Mouse (Mus musculus) c-Kit-positive CD71-positive TER-119-positive erythroid progenitor cells, embryonic 14.5 days (primary cell): ENCODE data around the gene Sirt7.
A peak's percentile ranks its signal among the peaks of the same experiment; 100 is the strongest.

Experiments
- DNase-seq: peaks from one replicate; pipeline ENCODE4 v3.0.0-alpha.2; 2013; ENCODE audit warnings: low spot score

The Sirt7 gene

DNA sequence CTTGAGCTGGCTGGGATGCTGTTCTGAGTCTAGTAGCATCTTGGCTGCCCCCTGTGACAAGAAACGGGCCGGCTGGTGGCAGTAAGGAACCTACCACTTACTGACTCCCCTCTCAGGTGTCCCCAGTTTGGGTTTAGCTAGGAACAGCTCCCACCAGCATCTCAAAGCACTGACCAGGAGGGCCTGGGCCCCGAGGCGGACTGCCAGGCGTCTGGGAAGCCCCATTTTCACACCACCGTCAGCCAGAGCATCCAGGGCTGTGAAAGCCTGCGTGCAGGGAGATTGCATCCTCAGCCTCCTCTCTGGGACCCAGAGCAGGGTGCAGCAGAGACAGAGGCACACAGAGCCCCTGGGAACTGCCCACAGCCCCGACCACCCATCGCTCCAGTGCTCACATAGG lies 16.2 kb upstream of the Sirt7 start:
- DNase-seq = no peak

DNA sequence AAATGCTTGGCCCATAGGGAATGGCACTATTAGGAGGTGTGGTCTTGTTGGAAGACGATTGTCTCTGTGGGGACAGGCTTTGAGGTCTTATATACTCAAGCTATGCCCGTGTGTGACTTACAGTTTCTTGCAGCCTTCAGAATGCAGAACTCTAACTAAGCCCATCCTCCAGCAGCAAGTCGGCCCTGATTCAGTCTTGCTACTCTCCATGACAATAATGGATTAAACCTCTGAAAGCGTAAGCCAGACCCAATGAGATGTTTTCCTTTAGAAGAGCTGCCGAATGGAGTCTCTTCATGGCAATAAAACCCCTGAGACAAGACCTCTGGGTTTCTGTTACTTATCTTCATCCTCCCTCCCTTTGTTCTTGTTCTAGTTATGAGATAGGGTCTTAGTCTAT lies 9.8 kb upstream of the Sirt7 start:
- no peak for DNase-seq

DNA sequence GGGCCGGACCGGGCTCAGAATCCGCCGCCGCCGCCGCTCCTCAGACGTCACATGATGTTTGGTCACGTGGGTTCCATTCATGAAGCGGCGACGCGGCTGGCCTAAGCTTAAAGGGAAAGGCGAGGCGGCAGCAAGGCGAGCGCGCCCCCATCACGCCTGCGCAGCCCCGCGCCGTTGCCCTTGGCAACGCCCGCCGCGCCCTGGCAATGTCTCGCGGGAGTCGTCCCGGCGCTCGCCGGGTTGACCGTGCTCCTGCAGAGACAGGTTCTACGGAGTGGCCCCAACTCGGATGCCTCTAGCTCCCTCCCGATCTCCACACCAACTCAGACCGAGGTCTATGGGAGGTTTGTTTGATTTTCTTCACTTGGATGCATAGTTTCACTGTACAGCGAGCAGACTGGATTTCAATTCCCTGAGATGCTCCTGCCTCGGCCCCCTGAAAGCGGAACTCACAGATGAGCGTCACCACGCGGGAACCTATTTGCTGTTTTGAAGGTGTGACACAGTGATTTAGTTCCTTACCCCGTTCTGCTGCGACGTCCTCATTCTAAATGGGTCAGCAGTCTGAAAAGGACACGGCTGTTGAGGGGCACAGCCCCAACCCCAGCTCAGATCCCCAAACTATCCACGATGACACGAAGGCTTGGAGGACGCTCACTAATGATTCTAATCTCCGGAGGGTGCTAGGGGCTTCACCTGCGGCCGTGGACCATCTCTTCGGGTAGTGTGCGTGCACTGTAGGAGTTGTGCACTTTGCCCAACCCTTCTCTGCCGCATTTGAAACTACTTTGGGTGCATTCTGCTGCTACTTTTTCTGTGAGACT lies 8.7 kb upstream of the Sirt7 start, which contains the start of gene Mafg:
Mafg (minus strand) TSS at position 81 of the 824 bp plus-strand sequence.
- peak; percentile 93 for DNase-seq

DNA sequence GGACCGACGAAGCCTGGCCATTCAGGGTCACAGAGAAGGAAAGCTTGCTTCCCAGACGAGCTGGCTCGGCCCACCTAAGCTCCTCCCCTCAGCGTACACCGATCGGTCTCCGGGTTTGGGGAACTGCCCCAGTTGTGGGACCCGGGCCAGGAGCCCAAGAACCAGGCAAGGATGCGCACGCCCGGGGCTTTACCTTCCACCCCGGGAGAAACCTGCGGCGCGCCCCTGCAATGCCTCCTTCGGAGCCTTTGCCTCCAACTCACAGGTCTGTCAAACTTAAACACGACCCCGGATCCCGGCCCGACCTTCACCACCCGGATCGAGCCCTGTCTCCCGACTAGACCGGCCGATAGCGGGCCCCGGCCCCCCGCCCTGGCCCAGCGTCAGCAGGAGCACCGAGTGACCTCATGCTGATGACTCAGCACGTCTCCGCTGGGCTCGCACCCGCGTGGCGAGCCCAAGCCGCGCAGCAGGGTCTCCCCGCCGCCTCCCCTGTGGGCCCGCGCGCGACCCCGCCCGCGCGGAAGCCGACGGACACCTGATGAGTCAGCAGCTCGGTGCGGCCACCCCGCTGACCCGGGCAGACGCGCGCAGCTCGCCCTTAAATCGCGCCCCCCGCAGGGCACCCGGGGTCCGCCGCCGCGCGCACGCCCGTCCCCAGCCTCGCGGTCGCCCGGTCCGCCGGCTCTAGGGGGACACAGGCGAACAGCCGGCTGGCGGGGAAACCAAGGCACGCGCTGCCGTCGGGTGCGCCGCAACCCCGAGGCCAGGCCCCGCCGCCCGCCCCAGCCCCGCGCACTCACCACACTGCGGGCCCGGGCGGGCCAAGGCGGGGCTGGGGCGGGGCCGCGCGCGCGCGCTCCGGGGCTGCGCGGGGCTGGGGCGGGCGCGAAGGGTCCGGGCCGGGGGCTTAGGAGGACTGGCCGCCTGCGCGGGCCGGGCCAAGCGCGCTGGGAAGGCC lies 7.8 kb upstream of the Sirt7 start:
- peak; percentile 76 for DNase-seq

DNA sequence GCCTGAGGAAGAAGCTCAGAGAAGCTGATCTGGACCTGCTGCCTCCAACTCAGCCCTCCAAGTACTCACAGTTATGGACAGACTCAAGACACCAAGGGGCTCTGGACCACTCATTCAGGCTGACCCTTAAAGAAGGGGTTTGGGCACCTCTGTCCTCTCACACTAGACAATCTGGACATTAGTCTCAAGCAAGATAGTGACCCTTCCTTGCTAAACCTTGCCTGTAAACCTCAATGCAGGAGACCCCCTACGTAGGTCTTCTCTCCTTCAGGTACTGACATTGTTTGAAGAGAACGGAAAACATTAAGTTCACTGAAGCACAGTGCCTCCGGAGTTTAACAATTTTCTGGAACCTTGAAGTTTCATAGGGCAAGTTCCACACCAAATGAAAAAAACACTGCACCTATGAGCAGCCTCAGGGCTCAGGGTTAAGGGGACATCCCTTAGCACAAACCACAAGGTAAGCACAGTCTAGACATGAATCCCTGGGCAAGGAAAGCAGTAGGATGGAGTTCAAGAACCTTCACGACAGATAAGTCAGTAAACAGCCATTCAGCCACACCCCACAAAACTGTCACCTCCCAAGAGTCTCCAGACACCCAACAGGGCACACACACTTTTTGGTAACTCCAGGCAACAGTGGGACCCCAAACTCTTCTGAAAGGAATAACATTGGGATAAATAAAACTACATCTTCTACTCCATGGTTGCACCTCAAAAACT lies 6.8 kb upstream of the Sirt7 start:
- DNase-seq = peak; percentile 67

DNA sequence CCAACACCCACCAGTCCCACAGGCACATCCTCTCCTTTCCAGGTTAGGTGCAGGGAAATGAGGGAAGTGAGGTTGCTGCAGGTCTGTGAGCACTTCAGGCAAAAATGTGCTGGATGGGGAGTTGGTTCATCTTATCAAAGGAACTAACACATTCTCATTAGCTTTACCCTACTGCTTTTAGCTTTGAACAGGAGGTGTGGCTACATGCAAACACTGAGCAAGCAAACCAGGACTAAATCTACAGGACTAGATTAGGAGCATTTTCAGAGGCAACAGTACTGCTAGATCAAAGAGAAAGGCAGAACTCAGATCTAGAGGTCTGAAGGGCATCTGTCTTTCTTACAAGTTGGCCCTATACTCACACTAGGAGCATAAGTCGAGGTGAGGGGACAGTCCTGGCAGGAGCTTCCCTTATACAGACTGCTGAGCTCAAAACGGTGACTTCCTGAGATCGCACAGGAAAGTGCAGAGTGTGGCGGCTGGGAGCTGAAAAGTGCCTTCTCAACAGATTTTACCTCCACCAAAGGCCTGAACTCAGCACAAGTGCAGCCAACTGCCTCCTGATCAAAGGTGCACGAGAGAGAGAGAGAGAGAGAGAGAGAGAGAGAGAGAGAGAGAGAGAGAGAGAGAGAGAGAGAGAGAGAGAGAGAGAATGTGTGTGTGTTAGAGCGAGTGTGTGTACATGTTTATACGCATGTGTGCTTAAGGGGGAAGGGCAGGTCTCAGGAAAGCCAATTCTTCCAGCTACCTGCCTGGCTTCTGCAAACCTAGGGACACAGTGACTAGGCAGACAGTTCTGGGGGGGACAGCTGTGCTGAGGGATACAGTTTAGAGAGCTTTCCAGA lies 6.1 kb upstream of the Sirt7 start:
- peak; percentile 62 for DNase-seq

DNA sequence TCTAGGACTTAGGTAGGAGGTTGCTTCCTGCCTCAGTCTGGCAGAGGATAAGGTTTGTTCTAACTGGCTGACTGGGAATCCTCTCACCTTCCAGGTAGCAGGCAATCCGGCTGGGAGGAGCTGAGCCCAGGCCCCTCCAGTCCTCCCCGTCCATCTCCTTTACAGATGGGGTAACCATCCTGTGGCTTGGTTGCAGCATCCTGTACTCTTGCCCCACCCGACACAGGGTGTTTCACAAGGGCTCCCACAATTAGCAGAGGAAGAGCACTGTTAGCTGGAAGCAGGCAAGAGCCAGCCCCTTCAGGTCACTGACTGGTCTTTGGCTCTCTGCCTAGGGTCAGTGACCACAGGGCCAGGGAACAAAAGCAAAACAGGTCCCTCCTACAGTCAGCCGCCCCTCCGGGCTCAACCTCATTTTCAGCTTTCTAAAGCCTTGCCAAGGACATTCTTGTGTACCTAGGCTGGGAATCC lies 5.4 kb upstream of the Sirt7 start:
- no peak for DNase-seq

DNA sequence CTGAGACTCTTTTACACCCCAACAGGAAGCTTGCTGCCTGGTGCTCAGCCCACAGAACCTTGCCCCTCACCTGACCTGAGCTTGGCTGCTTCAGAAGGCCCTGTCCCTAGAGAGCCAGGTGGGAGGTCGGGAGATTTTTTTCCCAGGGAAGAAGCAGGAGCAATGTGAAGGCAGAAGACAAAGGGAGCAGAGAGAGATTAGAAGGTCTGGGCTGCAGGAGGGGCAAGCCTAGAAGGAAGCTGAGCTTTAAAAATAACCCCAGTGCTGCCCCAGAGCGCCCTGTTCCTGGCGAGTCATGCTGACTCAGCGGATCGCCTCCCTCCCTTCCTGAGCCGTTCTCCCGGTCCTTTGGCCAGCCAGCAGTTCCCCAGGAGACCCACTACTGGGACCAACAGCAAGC lies 4.9 kb upstream of the Sirt7 start:
- DNase-seq = peak; percentile 85

DNA sequence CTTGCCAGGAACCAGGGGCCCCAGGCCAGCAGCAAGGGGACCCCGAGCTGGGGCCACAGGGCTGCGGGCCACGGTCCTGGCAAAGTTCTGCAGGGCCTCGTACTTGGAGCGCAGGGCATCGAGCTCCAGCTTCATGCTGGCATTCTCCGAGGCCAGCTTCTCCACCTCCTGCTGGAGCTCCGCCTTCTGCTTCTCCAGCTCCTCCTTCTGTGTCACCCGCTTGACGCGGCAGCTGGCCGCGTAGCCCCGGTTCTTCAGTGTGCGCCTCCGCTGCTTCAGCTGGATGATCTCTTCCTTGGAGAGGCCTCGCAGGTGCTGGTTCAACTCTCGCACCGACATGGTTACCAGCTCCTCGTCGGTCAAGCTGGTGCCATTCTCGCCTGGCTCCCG lies 4.3 kb upstream of the Sirt7 start:
- DNase-seq = peak; percentile 59

DNA sequence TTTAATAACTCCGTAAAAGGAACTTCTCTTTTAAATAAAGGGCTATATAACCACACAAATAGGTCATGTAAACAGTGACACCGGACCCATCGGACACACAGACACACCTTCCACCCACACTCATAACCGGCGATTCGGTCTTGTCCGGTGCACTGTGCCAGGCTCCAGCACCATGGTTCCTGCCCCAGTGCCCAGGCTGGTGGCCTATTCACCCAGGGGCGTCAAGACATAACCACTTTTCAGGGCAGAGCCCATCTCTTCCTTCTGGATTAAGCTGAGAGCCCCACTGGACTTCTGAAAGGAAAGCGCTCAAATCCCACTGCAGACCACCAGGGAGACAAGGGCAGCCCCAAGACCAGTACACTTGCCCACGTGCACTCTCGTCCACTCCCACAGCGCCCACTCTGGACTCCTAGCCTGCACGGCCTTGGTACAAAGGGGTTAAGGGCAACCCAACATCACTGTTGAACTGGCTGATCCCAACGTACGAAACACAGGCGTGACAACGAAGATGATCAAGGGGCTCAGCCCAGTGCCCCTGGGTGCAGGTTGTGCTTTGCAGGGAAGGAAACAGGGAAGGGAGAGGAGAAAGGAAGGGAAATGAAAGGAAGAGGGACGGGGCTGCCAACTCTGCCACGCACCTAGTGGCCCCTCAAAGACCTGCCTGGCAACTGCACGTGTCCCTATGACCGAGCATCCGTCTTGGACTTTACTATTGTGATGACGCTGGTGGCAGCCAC lies 3.7 kb upstream of the Sirt7 start:
- no peak for DNase-seq

DNA sequence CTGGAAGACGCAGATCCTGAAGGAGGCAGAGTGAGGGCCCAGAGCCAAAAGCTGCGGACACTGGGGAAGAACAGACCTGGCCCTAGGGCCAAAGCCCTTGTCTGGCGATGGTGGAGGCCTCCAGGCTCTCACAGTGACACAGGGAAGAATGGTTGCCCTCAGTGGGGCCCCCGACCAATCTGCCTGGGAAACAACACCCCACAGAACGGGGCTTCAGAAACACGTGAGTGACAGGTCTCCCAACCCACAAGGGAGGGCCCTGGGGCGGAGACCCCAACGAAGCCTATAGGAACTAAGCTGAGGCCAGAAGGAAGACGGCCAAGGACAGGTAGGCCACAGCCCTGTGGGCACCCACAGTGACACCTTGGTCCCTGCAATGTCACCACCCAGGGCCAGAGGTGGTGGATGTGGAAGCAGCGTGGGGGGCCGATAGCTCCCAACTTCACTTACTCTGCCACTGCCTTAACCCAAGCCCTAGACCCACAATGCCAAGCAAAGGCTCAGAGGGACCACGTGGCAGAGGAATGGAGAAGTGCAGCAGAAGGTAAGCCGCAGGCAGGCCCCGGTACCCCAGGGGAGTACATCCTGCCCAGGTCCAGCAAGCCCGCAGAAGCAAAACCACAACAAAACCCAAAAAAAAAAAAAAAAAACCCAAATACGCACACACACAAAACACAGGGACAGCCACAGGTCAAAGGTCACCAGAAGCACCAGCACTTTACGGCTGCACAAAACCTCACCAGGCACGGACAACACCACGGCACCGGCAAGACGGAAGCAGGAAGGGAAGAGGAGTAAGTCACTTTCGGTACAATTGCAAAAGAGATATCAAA lies 2.6 kb upstream of the Sirt7 start:
- DNase-seq = no peak

DNA sequence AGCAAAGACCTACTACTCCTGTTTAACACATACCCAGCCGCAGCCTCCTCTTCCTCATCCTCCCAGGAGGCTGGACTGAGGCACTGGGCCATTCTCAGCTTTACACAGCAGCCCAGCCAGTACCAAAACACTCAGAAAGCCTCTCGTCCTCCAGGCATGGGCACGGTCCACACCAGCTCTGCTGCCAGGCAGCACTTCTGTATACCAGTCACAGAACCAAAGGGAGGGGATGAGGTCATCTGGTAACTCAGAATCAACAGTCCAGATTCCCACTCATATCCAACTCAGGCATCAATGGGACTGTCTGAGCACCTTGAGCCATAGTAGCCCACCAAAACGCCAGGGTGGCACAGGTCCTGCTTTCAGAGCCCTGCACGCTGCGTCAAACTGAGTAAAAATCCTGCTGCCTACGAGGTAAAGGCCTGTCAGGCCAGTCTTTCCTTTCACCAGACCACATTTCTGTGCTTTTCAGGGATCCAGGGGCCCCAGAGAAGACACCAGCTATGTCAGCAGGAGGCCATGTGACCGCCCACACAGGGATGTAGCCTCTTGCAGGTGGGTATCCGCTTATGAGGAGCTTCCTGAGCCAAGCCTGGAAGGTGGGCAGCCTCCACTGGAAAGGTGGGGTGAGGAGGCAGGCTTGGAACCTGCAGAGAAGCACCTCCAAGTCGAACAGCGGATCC lies 1.9 kb upstream of the Sirt7 start:
- no peak for DNase-seq

DNA sequence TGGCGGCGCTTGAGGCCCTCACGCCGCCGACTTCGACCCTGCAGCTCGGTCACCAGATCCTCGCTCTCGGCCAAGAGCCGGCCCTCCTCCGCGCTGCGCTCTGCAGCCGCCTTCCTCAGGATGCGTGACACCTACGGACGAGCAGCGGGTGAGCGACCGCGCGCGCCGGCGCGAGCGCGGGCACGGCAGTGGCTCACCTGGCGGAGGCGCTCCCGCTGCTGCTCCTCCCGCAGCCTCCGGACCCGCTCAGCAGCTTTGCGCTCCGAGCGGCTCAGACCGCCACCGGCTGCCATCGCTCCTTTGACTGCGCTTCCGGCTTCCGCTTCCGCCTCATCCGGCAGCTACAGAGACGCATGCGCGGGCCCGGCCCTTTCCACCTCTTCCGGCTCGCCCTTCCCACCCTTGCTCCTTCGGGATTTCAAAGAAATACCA lies 344 bp downstream of the Sirt7 start:
- peak; percentile 78 for DNase-seq

DNA sequence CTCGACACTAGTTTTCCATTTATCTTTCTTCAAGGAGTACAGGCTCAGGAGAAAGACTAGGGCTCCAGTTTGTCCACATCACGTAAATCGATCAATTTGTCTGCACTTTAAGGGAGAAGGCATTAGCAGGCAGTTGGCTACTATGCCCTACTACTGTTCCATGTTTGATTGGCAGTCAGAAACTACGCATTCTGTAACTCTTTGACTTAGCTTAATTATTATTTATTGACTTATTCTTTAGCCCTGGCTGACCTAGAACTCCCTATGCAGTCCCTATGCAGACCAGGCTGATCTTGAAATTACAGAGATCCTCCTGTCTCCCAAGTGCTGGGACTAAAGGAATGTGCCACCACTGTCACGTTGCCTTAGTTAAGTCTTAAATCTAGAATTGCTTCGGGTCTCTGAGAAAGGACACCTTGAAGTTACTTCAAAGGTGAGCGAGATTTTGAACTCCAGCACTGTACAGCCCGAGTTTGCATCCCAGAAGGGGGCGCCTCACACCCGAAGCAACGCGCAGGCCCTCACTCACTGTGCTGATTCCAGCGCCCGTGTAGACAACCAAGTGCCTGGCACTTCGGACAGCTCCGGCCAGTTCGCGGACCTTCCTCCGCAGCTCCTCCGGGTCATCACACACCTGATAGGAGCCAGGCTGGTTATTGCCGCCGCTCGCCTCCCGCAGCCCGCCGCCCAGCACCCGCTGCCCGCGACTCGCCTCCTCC lies 920 bp downstream of the Sirt7 start:
- peak; percentile 63 for DNase-seq

DNA sequence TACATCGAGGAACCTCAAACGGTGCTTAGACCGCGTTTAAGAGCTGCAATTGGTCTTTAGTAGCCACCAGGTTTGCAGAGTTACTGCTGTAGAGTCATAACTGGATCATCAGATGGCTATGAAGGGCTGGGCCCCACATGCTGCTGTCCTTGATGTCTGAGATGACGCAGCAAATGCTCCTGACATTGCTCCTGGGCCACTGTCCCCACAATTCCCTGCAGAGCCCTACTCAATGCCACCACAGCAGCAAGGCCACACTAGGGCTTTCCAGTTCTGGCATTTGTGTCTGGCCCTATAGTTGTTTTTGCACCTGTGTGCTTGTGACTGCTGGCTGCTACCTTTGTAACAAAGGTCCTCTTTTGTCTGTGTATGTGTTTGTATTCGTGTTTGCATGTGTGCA lies 2.2 kb downstream of the Sirt7 start:
- no peak for DNase-seq

DNA sequence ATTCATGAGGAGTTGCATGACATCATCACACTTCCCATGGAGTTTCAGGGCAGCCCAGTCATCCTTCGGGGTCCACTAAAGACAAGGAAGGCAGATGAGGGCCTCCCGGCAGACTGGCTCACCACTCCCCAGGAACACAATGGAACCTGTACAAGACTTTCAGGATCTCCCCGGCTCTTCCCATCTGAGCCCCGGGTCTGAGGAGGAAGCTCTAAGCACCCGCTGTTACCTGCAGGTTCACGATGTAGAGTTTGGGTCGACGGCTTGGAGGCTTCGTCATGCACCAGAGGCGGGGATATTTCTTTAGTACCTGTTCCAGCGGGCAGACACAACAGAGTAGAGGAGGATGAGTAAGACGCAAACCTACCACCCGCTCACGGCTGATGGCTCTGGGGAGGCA lies 4.8 kb downstream of the Sirt7 start:
- DNase-seq = no peak

DNA sequence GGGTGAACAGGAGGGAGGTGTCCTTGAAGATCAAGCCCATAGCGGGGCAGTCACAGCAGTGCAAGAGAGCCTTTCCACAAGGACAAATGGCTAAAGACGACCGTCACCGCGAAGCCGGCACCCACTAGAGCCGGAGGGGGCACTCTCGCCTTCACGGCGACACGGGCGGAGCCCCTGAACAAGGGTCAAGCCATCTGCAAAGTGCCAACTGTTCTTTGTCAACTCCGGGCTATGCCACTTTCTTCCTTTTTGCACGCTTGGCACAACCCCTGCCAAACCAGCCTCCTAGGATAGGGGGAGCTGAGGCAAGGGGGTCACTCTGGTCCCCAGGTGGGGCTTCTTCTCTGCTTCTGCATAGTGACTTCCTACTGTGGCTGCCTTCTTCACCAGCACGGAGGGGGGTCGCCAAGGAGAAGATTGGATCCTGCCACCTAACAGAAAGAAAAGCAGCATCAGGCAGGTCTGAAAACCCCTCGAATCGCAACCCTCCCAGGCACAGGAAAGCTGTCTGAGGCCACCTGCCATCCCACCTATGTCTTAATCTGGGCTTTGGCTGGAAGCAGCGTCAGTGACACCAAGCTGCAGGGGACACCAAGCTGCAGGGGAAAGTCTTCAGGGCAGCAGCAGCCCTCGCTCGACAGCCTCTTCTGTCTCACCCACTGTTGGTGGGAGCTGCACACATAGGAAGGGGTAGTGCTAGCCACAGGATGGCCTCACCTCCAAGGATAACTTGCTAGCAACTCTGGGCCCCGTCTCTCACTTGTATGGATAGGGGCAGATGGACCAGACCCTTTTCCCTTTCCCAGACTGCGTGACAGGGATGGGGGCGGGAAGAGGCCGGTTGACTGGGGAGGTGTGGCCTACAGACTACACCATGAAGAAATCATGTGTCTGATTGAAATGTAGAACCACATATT lies 6.2 kb downstream of the Sirt7 start:
- DNase-seq = no peak
